Mouse (Mus musculus) forebrain, postnatal 0 days (tissue): ENCODE results near the gene Gm20481. TPM values are rescaled to one million over a fixed set of nuclear protein-coding genes. Genes with fewer than 3 reads are reported as not detected.
"Not testable (repeated sequence)": the region's sequence is repeated elsewhere in the genome, so short reads cannot be mapped to it uniquely, and the experiment has no call there.

Source experiments
- ATAC-seq: fragments of 200-750 bp; cut with Nextera tagmentation; 2 replicates; pipeline ENCODE4 v1.8.0; 2017; ENCODE audit warnings: mild to moderate bottlenecking, moderate library complexity
- DNase-seq: peaks from one replicate; pipeline ENCODE4 v3.0.0-alpha.2; 2015
- H3K27ac ChIP-seq: fragments of 300-500 bp; sonication (generic); 2 replicates; pipeline ENCODE4 v1.5.1; 2014; ENCODE audit warnings: low read depth, mild to moderate bottlenecking, antibody characterized with exemption, low read length, moderate library complexity, mixed read lengths
- H3K27me3 ChIP-seq: fragments of 300-500 bp; sonication (generic); 2 replicates; pipeline ENCODE4 v1.6.1; 2014; ENCODE audit warnings: mild to moderate bottlenecking, low read length, mixed read lengths; ENCODE audit not compliant: insufficient read depth
- H3K36me3 ChIP-seq: fragments of 300-500 bp; sonication (generic); 2 replicates; pipeline ENCODE4 v1.6.1; 2014; ENCODE audit warnings: mild to moderate bottlenecking, moderate library complexity; ENCODE audit not compliant: insufficient read depth
- H3K4me1 ChIP-seq: fragments of 300-500 bp; sonication (generic); 2 replicates; pipeline ENCODE4 v1.6.1; 2014; ENCODE audit warnings: antibody characterized with exemption; ENCODE audit not compliant: insufficient read depth
- H3K4me2 ChIP-seq: fragments of 300-500 bp; sonication (generic); 2 replicates; pipeline ENCODE4 v1.6.1; 2014; ENCODE audit warnings: low read depth, mild to moderate bottlenecking, moderate library complexity
- H3K4me3 ChIP-seq: fragments of 300-500 bp; sonication (generic); 2 replicates; pipeline ENCODE4 v1.5.1; 2014; ENCODE audit warnings: low read depth, low read length, mixed read lengths
- H3K9ac ChIP-seq: fragments of 300-500 bp; sonication (generic); 2 replicates; pipeline ENCODE4 v1.6.1; 2014; ENCODE audit warnings: mild to moderate bottlenecking
- H3K9me3 ChIP-seq: fragments of 300-500 bp; sonication (generic); 2 replicates; pipeline ENCODE4 v1.6.1; 2016; ENCODE audit warnings: low read length
- CTCF ChIP-seq: sonication (generic); IDR thresholded peaks from 2 replicates; pipeline ENCODE4 v1.5.1; 2016; ENCODE audit warnings: antibody characterized with exemption, control low read depth, low read depth
- WGBS: fragments of 180-500 bp; shearing (Covaris S2); extraction: QIAGEN DNeasy Blood & Tissue Kit; methylation state at CpG from one replicate; pipeline ENCODE4 v1.1.7; 2014; 5-methylcytosine and 5-hydroxymethylcytosine counted together
- polyA plus RNA-seq: library from polyadenylated mRNA; unstranded; fragments of >200 nt; fragmentation: Nextera tagmentation; extraction: Ambion mirVana; gene quantifications from 2 replicates; pipeline ENCODE4 v1.2.1, GENCODE M21; 2015
- total RNA-seq: library from RNA; depleted of rRNA; stranded (reverse); fragments of >200 nt; gene quantifications from 2 replicates; pipeline ENCODE4 v1.2.3, GENCODE M21; 2014

The Gm20481 gene
- total and polyA plus RNA-seq, 2 experiments from 2014 or later, result not detected

DNA sequence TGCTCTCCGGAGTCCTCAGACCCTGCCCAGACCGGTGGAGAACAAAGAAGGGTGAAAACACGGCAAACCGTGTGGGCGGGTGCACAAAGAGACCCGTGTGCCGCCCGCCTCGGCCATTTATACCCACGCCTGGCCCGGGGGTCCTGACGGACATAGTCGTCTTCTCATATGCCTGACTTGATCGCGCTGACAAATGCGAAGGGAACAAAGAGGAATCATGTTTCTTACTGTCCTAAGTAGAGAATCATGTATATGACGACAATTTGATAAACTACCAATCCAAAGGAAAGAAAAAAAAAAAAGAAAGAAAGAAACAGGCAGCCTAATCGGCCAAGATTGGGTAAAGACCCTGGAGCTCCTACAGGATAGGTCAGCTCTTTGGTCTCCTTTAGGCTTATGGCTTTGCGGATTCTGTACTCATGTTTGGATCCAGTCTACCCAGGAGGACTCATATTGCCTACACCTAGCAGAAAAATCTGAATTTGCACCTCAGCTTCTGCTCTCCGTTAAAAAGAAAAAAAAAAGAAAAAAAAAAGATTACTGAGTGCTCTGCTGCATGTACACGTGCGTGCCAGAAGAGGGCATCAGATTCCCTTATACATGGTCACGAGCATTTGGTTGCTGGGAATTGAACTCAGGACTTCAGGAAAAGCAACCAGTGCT is 17.2 kb upstream of the Gm20481 start:
- Histone ChIP-seq H3K27ac (peak overlapping the region; percentile 92), H3K27me3 (no peaks in the 10 kb centered on the region), H3K4me1 (peaks cover 8% of the 10 kb centered on the region), H3K9me3 (no peaks in the 10 kb centered on the region), H3K36me3 (peaks cover 10% of the 10 kb centered on the region), H3K9ac (peak overlapping the region; percentile 99), H3K4me3 (peak overlapping the region; percentile 83), H3K4me2 (peak overlapping the region; percentile 81)
- under 1% methylated on average over 23 of the region's 23 CpGs for WGBS
- TF ChIP-seq CTCF, result peak; percentile 67
- DNase-seq (peak; percentile 90), ATAC-seq (peak; percentile 87)

DNA sequence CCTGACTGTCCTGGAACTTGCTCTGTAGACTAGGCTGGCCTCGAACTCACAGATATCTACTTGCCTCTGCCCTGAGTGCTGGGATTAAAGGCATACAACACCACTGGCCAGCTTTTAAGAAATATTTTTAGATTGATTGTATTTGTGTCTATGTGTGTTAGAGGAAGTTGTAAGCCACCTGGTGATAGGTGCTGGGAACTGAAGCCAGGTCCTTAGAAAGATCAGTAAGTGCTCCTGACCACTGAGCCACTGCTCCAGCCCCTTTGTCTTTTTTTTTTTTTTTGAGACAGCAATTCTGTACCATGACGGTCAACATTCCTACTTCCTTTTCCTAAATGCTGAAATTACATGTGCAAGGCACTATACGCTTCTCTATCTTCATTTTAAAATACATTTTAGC is 16.5 kb upstream of the Gm20481 start:
- no peak overlapping the region for H3K27ac ChIP-seq

GRCm38 (mm10) chr17:34953904-34954303 is 15.8 kb upstream of the Gm20481 start:
- Histone ChIP-seq H3K4me2 (no peak overlapping the region), H3K9me3 (no peaks in the 10 kb centered on the region), H3K4me3 (no peak overlapping the region), H3K27ac (no peak overlapping the region), H3K4me1 (peaks cover 8% of the 10 kb centered on the region), H3K36me3 (peaks cover 10% of the 10 kb centered on the region), H3K9ac (no peak overlapping the region), H3K27me3 (no peaks in the 10 kb centered on the region)
- no peak for TF ChIP-seq CTCF
- ATAC-seq, result no peak
- DNase-seq, result no peak
- 81% methylated on average over 4 of the region's 4 CpGs for WGBS

More for the DNA sequence above, 16.5 kb upstream of the Gm20481 start:
- DNase-seq, result no peak
- Histone ChIP-seq H3K9me3 (no peaks in the 10 kb centered on the region), H3K4me2 (no peak overlapping the region), H3K4me3 (no peak overlapping the region), H3K9ac (no peak overlapping the region), H3K36me3 (peaks cover 10% of the 10 kb centered on the region), H3K4me1 (peaks cover 8% of the 10 kb centered on the region), H3K27me3 (no peaks in the 10 kb centered on the region)
- 89% methylated on average over 3 of the region's 3 CpGs for WGBS
- no peak for ATAC-seq
- TF ChIP-seq CTCF, result no peak

DNA sequence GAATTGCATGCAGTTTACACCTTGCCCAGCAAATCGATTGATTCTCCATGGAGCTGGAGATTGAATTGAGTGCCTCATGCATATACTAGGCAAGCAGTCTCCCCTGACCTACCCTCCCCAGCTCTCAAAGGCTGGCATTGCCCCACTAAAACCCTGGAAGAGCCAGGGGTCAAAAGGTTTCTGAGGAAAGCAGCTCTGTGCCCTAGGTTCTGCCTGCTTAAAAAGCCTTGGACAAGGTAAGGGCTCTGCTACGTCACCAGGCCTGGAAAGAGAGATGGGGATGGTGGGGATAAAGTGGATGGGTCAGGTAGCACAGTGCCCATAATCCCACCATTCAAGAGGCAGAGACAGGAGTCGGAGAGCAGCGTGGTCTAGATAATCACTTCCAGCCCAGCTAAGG is 14.9 kb upstream of the Gm20481 start:
- Histone ChIP-seq H3K27me3 (no peaks in the 10 kb centered on the region; the same call in 1 of the 2 replicates), H3K9ac (no peak overlapping the region), H3K4me1 (peaks cover 8% of the 10 kb centered on the region), H3K9me3 (no peaks in the 10 kb centered on the region), H3K4me3 (no peak overlapping the region), H3K27ac (no peak overlapping the region), H3K4me2 (no peak overlapping the region), H3K36me3 (peaks cover 6% of the 10 kb centered on the region)
- WGBS, result 82% methylated on average over 4 of the region's 4 CpGs
- DNase-seq (no peak), ATAC-seq (no peak)
- no peak for TF ChIP-seq CTCF

- ATAC-seq (no peak), DNase-seq (no peak)
- 83% methylated on average over 3 of the region's 3 CpGs for WGBS
- no peaks in the 10 kb centered on the region for H3K9me3 ChIP-seq
- H3K9ac ChIP-seq, result no peak overlapping the region
- peaks cover 3% of the 10 kb centered on the region; the same call in 1 of the 2 replicates for H3K27me3 ChIP-seq
- H3K4me2 ChIP-seq, result no peak overlapping the region
- H3K27ac ChIP-seq, result no peak overlapping the region
- TF ChIP-seq CTCF, result no peak
- no peak overlapping the region for H3K4me3 ChIP-seq
- H3K36me3 ChIP-seq, result no peaks in the 10 kb centered on the region
- peaks cover 1% of the 10 kb centered on the region; the same call in 1 of the 2 replicates for H3K4me1 ChIP-seq
Measured at GRCm38 (mm10) chr17:34955884-34956283, 13.8 kb upstream of the Gm20481 start.

DNA sequence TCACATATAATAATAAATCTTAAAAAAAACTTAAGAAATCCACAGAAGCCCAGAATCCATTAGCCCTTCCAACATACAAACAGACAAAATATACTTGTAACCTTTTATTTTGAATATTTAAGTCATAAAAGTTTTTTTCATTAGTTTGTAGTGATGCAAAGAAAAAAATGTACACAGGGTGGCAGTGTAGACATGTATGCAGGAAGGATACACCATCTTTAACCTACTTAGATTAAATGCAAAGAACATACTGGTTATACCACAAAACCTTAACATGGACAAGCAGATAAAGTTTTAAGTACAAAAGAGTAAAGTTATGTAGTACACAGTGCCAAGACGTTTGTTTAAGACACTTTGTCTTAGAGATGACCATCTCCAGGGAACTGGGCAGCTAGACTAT is 13.4 kb upstream of the Gm20481 start:
- Histone ChIP-seq H3K4me1 (no peaks in the 10 kb centered on the region), H3K27ac (no peak overlapping the region), H3K9ac (no peak overlapping the region), H3K4me2 (no peak overlapping the region), H3K9me3 (no peaks in the 10 kb centered on the region), H3K36me3 (no peaks in the 10 kb centered on the region), H3K27me3 (peaks cover 3% of the 10 kb centered on the region; the same call in 1 of the 2 replicates), H3K4me3 (no peak overlapping the region)
- DNase-seq (peak; percentile 30), ATAC-seq (no peak)
- WGBS, result 58% methylated on average over 1 of the region's 1 CpGs
- peak; percentile 59 for TF ChIP-seq CTCF

- H3K4me2 ChIP-seq, H3K27me3 ChIP-seq, DNase-seq, H3K4me3 ChIP-seq, H3K36me3 ChIP-seq, H3K27ac ChIP-seq, H3K9ac ChIP-seq, ATAC-seq, H3K9me3 ChIP-seq, H3K4me1 ChIP-seq: not testable (repeated sequence)
- WGBS, result 23% methylated on average over 32 of the region's 40 CpGs
Measured at GRCm38 (mm10) chr17:34957291-34957690, 12.4 kb upstream of the Gm20481 start.

DNA sequence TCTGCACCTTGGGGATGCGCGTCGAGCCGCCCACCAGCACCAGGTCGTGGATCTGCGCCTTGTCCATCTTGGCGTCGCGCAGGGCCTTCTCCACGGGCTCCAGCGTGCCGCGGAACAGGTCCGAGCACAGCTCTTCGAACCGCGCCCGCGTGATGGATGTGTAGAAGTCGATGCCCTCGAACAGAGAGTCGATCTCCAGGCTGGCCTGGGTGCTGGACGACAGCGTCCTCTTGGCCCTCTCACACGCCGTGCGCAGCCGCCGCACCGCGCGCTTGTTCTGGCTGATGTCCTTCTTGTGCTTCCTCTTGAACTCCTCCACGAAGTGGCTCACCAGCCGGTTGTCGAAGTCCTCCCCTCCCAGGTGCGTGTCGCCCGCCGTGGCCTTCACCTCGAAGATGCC is 11.7 kb upstream of the Gm20481 start:
- not testable (repeated sequence) for H3K9ac ChIP-seq, H3K27me3 ChIP-seq, H3K4me3 ChIP-seq, DNase-seq, H3K36me3 ChIP-seq, H3K4me1 ChIP-seq, H3K9me3 ChIP-seq, H3K4me2 ChIP-seq, H3K27ac ChIP-seq, ATAC-seq
- WGBS, result 33% methylated on average over 15 of the region's 40 CpGs

DNA sequence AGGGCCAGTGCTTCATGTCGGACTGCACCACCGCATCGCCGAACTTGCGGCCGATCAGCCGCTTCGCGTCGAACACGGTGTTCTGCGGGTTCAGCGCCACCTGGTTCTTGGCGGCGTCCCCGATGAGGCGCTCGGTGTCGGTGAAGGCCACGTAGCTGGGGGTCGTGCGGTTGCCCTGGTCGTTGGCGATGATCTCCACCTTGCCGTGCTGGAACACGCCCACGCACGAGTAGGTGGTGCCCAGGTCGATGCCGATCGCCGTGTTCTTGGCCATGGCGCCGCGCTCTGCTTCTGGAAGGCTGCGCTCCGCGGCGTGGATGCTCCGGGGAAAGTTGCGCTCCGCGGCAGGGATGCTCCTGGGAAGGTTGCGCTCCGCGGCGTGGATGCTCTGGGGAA is 11.0 kb upstream of the Gm20481 start:
- H3K36me3 ChIP-seq, H3K9me3 ChIP-seq, H3K4me1 ChIP-seq, H3K27ac ChIP-seq, H3K27me3 ChIP-seq, DNase-seq, ATAC-seq, H3K9ac ChIP-seq: not testable (repeated sequence)
- 1% methylated on average over 23 of the region's 47 CpGs for WGBS
- Histone ChIP-seq H3K4me2 (peak overlapping the region; percentile 62), H3K4me3 (peak overlapping the region; percentile 42)

- ATAC-seq, result peak; percentile 97
- not testable (repeated sequence) for H3K9ac ChIP-seq
Measured at GRCm38 (mm10) chr17:34959130-34959778, 10.5 kb upstream of the Gm20481 start, which contains the start of gene Hspa1b. Gene Hspa1b (minus strand): TSS chr17:34959238.

More at GRCm38 (mm10) chr17:34959130-34959778, 10.5 kb upstream of the Gm20481 start, which contains the start of gene Hspa1b:
- H3K9me3 ChIP-seq, H3K36me3 ChIP-seq, H3K27me3 ChIP-seq, H3K4me1 ChIP-seq, H3K27ac ChIP-seq: not testable (repeated sequence)
- peak within 1 kb of the TSS; percentile 62 for H3K4me2 ChIP-seq
- 1% methylated on average over 26 of the region's 32 CpGs for WGBS
- peak within 1 kb of the TSS; percentile 42 for H3K4me3 ChIP-seq
- peak; percentile 70 for DNase-seq
